Mouse (Mus musculus): Measurements from ENCODE around the gene Hmx1.

The Hmx1 gene

DNA sequence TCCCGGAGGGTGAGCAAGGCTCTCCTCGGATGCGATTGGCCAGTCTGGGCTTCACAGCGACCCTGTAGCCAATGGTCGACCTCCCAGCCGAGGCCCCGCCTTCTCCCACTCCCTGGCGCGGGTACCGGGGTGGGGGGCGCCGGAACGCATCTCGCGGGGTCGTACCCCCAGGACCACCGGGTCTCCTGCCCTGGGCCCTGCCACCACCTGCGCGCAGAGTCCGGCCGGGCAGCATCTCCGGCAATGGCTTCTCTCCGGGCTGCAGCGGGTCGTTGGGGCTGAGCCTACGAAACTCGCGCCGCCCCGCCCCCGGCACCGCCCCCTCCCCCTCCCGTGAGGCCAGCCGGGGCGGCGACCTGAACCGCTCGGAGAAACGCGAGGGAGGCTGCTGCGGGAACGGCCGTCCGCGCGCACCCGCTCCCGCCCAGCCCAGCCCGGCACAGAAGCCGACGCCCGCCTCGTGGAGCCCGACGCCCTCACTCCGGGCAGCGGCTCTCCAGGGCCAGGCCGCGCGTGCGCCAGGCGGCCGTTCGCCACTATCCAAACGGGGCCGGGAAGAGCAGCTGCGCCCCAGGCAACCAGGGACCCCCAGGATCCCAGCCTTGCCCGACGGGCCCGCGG lies at the start of gene Hmx1:
Gene Hmx1, plus strand, starts transcription at position 618 of the 621 bp plus-strand sequence.
- no peak for DNase-seq (ENCODE audit: extremely low read depth, insufficient read length, low spot score)

GRCm38 (mm10) chr5:35345084-35345483 lies 43.8 kb upstream of the Hmx1 start:
- DNase-seq (ENCODE audit: extremely low read depth, insufficient read length, low spot score): no peak

- DNase-seq (ENCODE audit: extremely low read depth, insufficient read length, low spot score): no peak
Measured at GRCm38 (mm10) chr5:35348794-35349193, 40.1 kb upstream of the Hmx1 start.

GRCm38 (mm10) chr5:35357544-35358440 lies 31.1 kb upstream of the Hmx1 start:
- no peak for DNase-seq (ENCODE audit: extremely low read depth, insufficient read length, low spot score)

- peak; percentile 45 for DNase-seq (ENCODE audit: extremely low read depth, insufficient read length, low spot score)
Measured at GRCm38 (mm10) chr5:35361570-35362284, 27.2 kb upstream of the Hmx1 start.

GRCm38 (mm10) chr5:35366241-35367032 lies 22.5 kb upstream of the Hmx1 start:
- no peak for DNase-seq (ENCODE audit: extremely low read depth, insufficient read length, low spot score)

DNA sequence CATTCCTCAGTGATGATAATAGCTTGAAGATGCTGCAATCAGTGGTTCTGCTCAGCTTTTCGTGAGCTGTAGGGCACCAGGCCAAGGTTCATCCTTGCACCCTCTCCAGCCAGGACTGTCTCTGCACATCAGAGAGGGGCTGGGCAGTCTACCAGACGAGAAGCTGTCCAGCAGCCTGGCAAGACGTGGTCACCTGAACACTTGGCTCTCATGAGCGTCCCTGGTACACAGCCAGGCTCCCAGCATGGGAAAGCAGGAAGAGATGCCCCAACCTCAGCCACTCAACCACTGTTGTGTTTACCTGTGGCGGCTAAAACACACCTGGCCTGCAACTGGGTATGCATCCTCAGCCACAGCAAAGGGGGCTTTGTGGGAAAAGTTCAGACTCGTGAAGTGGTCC lies 20.0 kb upstream of the Hmx1 start:
- no peak for DNase-seq (ENCODE audit: extremely low read depth, insufficient read length, low spot score)

GRCm38 (mm10) chr5:35379066-35379465 lies 9.8 kb upstream of the Hmx1 start:
- no peak for DNase-seq (ENCODE audit: extremely low read depth, insufficient read length, low spot score)

DNA sequence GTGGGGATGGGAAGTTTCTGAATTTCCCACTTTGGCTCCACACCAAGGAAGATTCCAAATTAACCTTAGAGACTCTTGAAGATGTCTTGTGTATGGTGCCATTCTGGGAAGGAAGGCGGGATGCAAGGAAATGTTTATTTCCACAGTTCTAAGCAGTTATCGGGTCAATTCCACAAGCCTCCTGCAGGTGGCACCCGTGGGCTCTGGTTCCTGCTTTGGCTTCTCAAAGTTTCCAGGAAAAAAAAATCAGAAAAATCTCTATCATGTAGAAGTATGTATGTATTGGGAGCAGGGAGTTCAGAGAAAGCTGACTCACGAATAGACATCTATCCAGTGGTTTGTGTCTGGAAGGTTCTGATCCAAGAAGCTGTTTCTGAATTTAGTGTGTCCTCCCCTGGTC lies 9.1 kb upstream of the Hmx1 start:
- DNase-seq (ENCODE audit: extremely low read depth, insufficient read length, low spot score): no peak

DNA sequence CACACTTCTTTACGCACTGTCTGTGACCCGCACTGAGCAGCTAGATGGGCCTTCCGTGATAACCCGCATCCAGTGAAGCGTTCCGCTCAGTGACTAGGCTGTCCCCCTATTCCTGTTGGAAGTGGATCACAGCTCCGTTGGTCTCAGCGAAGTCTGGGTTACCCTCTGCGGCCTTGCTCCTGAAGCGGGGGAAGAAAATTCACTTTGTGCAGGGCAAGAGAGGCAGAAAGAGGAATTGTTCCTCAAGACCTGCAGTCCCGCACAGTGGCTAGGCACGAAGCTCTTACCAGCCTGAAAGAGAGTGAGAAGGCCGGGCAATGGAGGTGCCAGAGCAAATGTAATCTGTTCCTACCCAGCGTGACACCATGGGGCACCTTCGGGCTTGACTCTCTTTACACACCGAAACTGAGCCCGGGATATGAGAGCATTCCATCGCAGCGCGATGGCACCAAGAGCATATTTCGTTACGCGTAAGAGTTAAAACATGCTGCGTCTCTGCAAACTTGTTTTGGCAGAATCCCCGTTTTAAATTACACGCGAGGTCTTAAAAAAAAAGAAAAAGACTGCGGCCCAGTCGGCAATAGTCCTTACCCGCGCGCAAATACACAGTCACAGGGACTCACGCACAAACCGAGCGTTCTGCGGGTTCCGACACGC lies 946 bp upstream of the Hmx1 start:
- no peak for DNase-seq (ENCODE audit: extremely low read depth, insufficient read length, low spot score)

- DNase-seq (ENCODE audit: extremely low read depth, insufficient read length, low spot score): no peak
Measured at GRCm38 (mm10) chr5:35389441-35389840, 533 bp downstream of the Hmx1 start.

DNA sequence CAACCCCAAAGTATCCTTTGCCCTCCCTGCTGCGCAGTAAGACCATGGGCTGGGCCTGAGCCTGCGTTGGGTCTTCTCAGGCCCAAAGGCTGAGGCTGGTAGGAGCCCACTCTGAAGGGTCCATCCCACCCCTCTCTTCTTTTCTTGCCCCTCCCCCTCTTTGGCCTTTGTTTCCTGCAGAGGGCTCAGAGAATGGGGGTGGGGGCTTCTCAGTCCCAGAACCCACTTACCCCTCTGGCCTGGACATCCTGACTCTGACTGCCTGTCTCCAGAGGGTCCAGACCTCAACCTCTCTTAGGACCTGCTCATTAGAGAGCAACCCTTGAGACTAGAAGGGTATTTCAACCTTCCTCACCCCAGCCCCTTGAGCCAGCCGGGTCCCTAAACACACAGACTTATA lies 1.0 kb downstream of the Hmx1 start:
- no peak for DNase-seq (ENCODE audit: extremely low read depth, insufficient read length, low spot score)

GRCm38 (mm10) chr5:35390848-35391655 lies 2.1 kb downstream of the Hmx1 start:
- no peak for DNase-seq (ENCODE audit: extremely low read depth, insufficient read length, low spot score)

DNA sequence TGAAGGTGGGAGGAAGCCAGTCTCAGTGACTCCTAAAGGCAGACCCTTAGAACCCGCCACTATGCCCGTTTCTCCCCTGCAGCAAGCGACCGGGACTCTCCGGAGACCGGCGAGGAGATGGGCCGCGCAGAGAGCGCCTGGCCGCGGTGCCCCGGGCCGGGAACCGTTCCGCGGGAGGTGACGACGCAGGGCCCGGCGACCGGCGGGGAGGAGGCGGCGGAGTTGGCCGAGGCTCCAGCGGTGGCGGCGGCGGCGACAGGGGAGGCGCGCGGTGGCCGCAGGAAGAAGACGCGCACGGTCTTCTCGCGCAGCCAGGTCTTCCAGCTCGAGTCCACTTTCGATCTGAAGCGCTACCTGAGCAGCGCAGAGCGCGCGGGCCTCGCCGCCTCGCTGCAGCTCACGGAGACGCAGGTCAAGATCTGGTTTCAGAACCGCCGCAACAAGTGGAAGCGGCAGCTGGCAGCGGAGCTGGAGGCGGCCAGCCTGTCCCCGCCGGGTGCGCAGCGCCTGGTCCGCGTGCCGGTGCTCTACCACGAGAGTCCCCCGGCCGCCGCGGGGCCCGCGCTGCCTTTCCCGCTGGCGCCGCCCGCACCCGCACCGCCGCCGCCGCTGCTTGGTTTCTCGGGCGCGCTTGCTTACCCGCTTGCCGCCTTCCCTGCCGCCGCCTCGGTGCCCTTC lies 2.9 kb downstream of the Hmx1 start:
- DNase-seq (ENCODE audit: extremely low read depth, insufficient read length, low spot score): no peak

GRCm38 (mm10) chr5:35392334-35392695 lies 3.4 kb downstream of the Hmx1 start:
- DNase-seq (ENCODE audit: extremely low read depth, insufficient read length, low spot score): no peak

- peak; percentile 44 for DNase-seq (ENCODE audit: extremely low read depth, insufficient read length, low spot score)
Measured at GRCm38 (mm10) chr5:35395566-35396440, 6.9 kb downstream of the Hmx1 start.

GRCm38 (mm10) chr5:35396976-35397641 lies 8.2 kb downstream of the Hmx1 start:
- DNase-seq (ENCODE audit: extremely low read depth, insufficient read length, low spot score): no peak
